Mouse (Mus musculus) ES-Bruce4 (cell line): ENCODE measurements around the gene Ninj2. TPM values are rescaled to one million over a fixed set of nuclear protein-coding genes. Genes with fewer than 3 reads are reported as not detected.

Experiments
- H3K27ac ChIP-seq: 2 replicates; pipeline ENCODE4 v1.5.1; 2012; ENCODE audit warnings: low read length, inconsistent platforms; ENCODE audit not compliant: insufficient read depth
- H3K27me3 ChIP-seq: 2 replicates; pipeline ENCODE4 v1.6.1; 2012; ENCODE audit warnings: mild to moderate bottlenecking, low read length, inconsistent platforms; ENCODE audit not compliant: control insufficient read depth, poor library complexity, insufficient read depth, severe bottlenecking
- H3K36me3 ChIP-seq: 2 replicates; pipeline ENCODE4 v1.6.1; 2012; ENCODE audit warnings: inconsistent platforms, mild to moderate bottlenecking, low read length, moderate library complexity; ENCODE audit not compliant: control insufficient read depth, poor library complexity, insufficient read depth, severe bottlenecking
- H3K4me1 ChIP-seq: one replicate; pipeline ENCODE4 v1.8.1; 2011; ENCODE audit warnings: low read length; ENCODE audit not compliant: control insufficient read depth, insufficient read depth
- H3K4me3 ChIP-seq: 2 replicates; pipeline ENCODE4 v1.5.1; 2011; ENCODE audit warnings: low read depth, mild to moderate bottlenecking, low read length
- H3K9ac ChIP-seq: 2 replicates; pipeline ENCODE4 v1.6.1; 2012; ENCODE audit warnings: low read depth, mild to moderate bottlenecking, inconsistent platforms; ENCODE audit not compliant: poor library complexity, severe bottlenecking
- H3K9me3 ChIP-seq: replicated peaks from 2 replicates; pipeline ENCODE4 v1.6.1; 2012; ENCODE audit warnings: mild to moderate bottlenecking, low read length, inconsistent platforms; ENCODE audit not compliant: control insufficient read depth, poor library complexity, insufficient read depth, severe bottlenecking
- CTCF ChIP-seq: IDR thresholded peaks from one replicate; pipeline ENCODE4 v1.8.1; 2011; ENCODE audit warnings: low read depth, low read length
- EP300 ChIP-seq: IDR thresholded peaks from 2 replicates; pipeline ENCODE4 v1.6.1; 2011; ENCODE audit warnings: low read depth, low read length; ENCODE audit not compliant: insufficient read depth
- POLR2A ChIP-seq: IDR thresholded peaks from one replicate; pipeline ENCODE4 v1.8.1; 2011; ENCODE audit warnings: low read length; ENCODE audit not compliant: insufficient read depth
- polyA plus RNA-seq: library from polyadenylated mRNA; stranded (reverse); fragments of >200 nt; gene quantifications from 2 replicates; pipeline ENCODE4 v1.2.4, GENCODE M21; 2011; ENCODE audit warnings: low read depth; ENCODE audit not compliant: missing spikeins, insufficient read depth, insufficient read length

Ninj2 gene
- polyA plus RNA-seq, 1 experiment: 0.75 TPM

DNA sequence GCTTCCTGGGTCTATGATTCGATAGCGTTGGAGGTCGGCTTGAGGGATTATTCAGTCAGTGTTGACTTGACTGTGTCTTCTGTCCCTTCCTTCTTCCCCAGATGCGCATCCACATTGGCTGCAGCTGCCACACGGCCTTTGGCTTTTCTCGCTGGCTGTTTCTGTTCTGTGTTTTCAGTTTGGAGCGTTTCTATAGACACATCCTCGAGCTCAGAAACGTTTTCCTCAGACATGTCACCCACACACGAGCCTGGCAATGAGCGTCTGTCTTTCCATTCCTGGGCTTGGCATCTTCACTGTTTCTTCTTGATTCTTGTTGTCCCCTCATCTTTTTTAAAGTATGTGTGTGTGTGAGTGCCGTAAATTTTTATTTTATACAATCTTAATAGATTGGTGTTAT lies 8.1 kb downstream of the Ninj2 start:
- Histone ChIP-seq H3K9me3 (no peaks in the 10 kb centered on the region), H3K4me3 (no peak overlapping the region), H3K9ac (no peak overlapping the region), H3K36me3 (no peaks in the 10 kb centered on the region), H3K4me1 (no peaks in the 10 kb centered on the region), H3K27ac (no peak overlapping the region), H3K27me3 (no peaks in the 10 kb centered on the region)
- TF ChIP-seq POLR2A (no peak), CTCF (no peak), EP300 (no peak)

DNA sequence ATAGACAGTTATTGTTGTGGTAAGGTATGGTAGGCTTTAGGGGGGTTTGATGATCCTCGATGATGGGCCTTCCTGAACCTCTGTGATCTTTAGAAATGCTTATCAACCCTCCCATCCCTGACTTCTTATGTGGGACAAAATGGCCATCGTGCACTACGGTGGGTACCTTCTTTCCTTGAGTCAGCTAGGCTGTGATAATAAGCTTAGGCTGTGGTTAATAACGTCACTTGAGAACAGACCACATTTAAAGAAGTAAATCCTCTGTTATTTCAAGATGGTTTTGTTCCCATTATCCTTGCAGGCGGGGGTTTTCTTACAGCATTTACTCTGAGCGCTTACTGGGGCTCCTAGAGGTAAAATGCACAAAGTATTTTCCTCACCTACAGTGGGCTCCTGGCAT lies 8.8 kb downstream of the Ninj2 start:
- Histone ChIP-seq H3K4me3 (no peak overlapping the region), H3K9ac (no peak overlapping the region), H3K27ac (no peak overlapping the region), H3K4me1 (no peaks in the 10 kb centered on the region), H3K27me3 (no peaks in the 10 kb centered on the region), H3K9me3 (no peaks in the 10 kb centered on the region), H3K36me3 (no peaks in the 10 kb centered on the region)
- TF ChIP-seq CTCF (no peak), POLR2A (no peak), EP300 (no peak)

DNA sequence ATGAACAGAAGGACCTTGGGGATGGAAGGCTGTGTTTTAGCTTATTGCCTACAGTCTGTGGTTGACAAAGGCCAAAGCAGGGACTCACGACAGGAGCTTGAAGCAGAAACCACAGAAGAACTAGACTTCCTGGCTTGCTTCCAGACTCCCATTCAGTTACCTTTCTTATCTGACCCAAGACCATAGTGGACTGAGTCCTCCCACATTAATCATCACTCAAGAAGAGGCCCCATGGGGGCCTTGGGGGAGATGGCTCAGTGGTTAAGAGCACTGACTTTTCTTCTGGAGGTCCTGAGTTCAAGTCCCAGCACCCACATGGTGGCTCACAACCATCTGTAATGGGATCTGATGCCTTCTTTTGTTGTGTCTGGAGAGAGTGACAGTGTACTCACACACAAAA lies 10.0 kb downstream of the Ninj2 start:
- Histone ChIP-seq H3K27ac (no peak overlapping the region), H3K36me3 (no peaks in the 10 kb centered on the region), H3K4me3 (no peak overlapping the region), H3K9ac (no peak overlapping the region), H3K27me3 (no peaks in the 10 kb centered on the region), H3K4me1 (no peaks in the 10 kb centered on the region), H3K9me3 (no peaks in the 10 kb centered on the region)
- TF ChIP-seq EP300: no peak
- TF ChIP-seq CTCF: no peak
- TF ChIP-seq POLR2A: no peak

- no peak overlapping the region for H3K27ac ChIP-seq
- H3K9me3 ChIP-seq: no peaks in the 10 kb centered on the region
- TF ChIP-seq EP300: no peak
- no peak for TF ChIP-seq POLR2A
- TF ChIP-seq CTCF: no peak
These were observed 11.9 kb downstream of the Ninj2 start for GRCm38 (mm10) chr6:120105055-120105454.

GRCm38 (mm10) chr6:120107586-120107985 lies 14.4 kb downstream of the Ninj2 start:
- no peaks in the 10 kb centered on the region for H3K4me1 ChIP-seq
- H3K9ac ChIP-seq: no peak overlapping the region
- H3K27ac ChIP-seq: no peak overlapping the region
- H3K36me3 ChIP-seq: no peaks in the 10 kb centered on the region
- TF ChIP-seq POLR2A: no peak
- TF ChIP-seq EP300: no peak
- no peak for TF ChIP-seq CTCF
- no peaks in the 10 kb centered on the region for H3K27me3 ChIP-seq
- no peak overlapping the region for H3K4me3 ChIP-seq
- no peaks in the 10 kb centered on the region for H3K9me3 ChIP-seq

More at GRCm38 (mm10) chr6:120105055-120105454, 11.9 kb downstream of the Ninj2 start:
- no peaks in the 10 kb centered on the region for H3K4me1 ChIP-seq
- H3K9ac ChIP-seq: no peak overlapping the region
- H3K4me3 ChIP-seq: no peak overlapping the region
- H3K36me3 ChIP-seq: no peaks in the 10 kb centered on the region
- H3K27me3 ChIP-seq: no peaks in the 10 kb centered on the region

DNA sequence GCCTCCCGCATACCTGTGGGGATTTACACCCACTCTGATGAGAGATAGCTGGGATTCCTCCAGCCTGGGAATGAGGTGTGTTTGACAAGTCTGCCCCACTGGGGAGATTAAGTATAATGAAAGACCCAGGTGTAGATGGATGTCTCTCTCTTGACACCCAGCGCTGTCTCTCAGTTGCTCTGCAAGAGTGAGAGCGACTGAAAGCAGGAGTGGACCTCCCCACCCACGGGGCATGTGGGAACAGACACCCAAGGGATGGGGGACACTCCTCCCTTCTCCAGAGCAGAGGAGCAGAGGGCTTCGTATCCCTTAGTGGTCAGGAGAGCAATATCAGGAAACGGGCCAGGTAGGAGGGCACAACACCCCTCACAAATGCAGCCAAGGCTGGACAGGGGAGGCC lies 14.9 kb downstream of the Ninj2 start:
- no peaks in the 10 kb centered on the region for H3K27me3 ChIP-seq
- H3K9ac ChIP-seq: no peak overlapping the region
- no peaks in the 10 kb centered on the region for H3K9me3 ChIP-seq
- H3K4me3 ChIP-seq: no peak overlapping the region
- no peak for TF ChIP-seq POLR2A
- H3K4me1 ChIP-seq: no peaks in the 10 kb centered on the region
- H3K36me3 ChIP-seq: no peaks in the 10 kb centered on the region
- no peak overlapping the region for H3K27ac ChIP-seq
